Mouse (Mus musculus) ES-E14 (cell line): ENCODE data around the gene Map4k4.

Source experiments
- CHD2 ChIP-seq: IDR thresholded peaks from 2 replicates; pipeline ENCODE4 v1.6.1; 2014; ENCODE audit warnings: mild to moderate bottlenecking, low read depth, low read length, inconsistent platforms
- HCFC1 ChIP-seq: IDR thresholded peaks from 2 replicates; pipeline ENCODE4 v1.6.1; 2012; ENCODE audit warnings: low read length, inconsistent platforms, borderline replicate concordance; ENCODE audit not compliant: insufficient read depth
- MAFK ChIP-seq: IDR thresholded peaks from 2 replicates; pipeline ENCODE4 v1.6.1; 2014; ENCODE audit warnings: mild to moderate bottlenecking, low read depth, low read length, inconsistent platforms; ENCODE audit not compliant: insufficient read depth
- ZC3H11A ChIP-seq: IDR thresholded peaks from 2 replicates; pipeline ENCODE4 v1.6.1; 2012; ENCODE audit warnings: low read depth, mild to moderate bottlenecking, inconsistent platforms, low read length, borderline replicate concordance
- ZNF384 ChIP-seq: IDR thresholded peaks from 2 replicates; pipeline ENCODE4 v1.6.1; 2012; ENCODE audit warnings: low read depth, low read length, inconsistent platforms

- TF ChIP-seq HCFC1 (no peak), MAFK (no peak), ZC3H11A (no peak), CHD2 (no peak), ZNF384 (no peak)
Measured at GRCm38 (mm10) chr1:40025416-40025815, 124.7 kb downstream of the Map4k4 start.
